Mouse (Mus musculus) ES-Bruce4 (cell line): Measurements from ENCODE around the gene Zfp212. TPM values are rescaled to one million over a fixed set of nuclear protein-coding genes. Genes with fewer than 3 reads are reported as not detected.

Experiments used
- H3K27ac ChIP-seq: 2 replicates; pipeline ENCODE4 v1.5.1; 2012; ENCODE audit warnings: low read length, inconsistent platforms; ENCODE audit not compliant: insufficient read depth
- H3K27me3 ChIP-seq: 2 replicates; pipeline ENCODE4 v1.6.1; 2012; ENCODE audit warnings: mild to moderate bottlenecking, low read length, inconsistent platforms; ENCODE audit not compliant: control insufficient read depth, poor library complexity, insufficient read depth, severe bottlenecking
- H3K36me3 ChIP-seq: 2 replicates; pipeline ENCODE4 v1.6.1; 2012; ENCODE audit warnings: inconsistent platforms, mild to moderate bottlenecking, low read length, moderate library complexity; ENCODE audit not compliant: control insufficient read depth, poor library complexity, insufficient read depth, severe bottlenecking
- H3K4me1 ChIP-seq: one replicate; pipeline ENCODE4 v1.8.1; 2011; ENCODE audit warnings: low read length; ENCODE audit not compliant: control insufficient read depth, insufficient read depth
- H3K4me3 ChIP-seq: 2 replicates; pipeline ENCODE4 v1.5.1; 2011; ENCODE audit warnings: low read depth, mild to moderate bottlenecking, low read length
- H3K9ac ChIP-seq: 2 replicates; pipeline ENCODE4 v1.6.1; 2012; ENCODE audit warnings: low read depth, mild to moderate bottlenecking, inconsistent platforms; ENCODE audit not compliant: poor library complexity, severe bottlenecking
- H3K9me3 ChIP-seq: replicated peaks from 2 replicates; pipeline ENCODE4 v1.6.1; 2012; ENCODE audit warnings: mild to moderate bottlenecking, low read length, inconsistent platforms; ENCODE audit not compliant: control insufficient read depth, poor library complexity, insufficient read depth, severe bottlenecking
- CTCF ChIP-seq: IDR thresholded peaks from one replicate; pipeline ENCODE4 v1.8.1; 2011; ENCODE audit warnings: low read depth, low read length
- EP300 ChIP-seq: IDR thresholded peaks from 2 replicates; pipeline ENCODE4 v1.6.1; 2011; ENCODE audit warnings: low read depth, low read length; ENCODE audit not compliant: insufficient read depth
- POLR2A ChIP-seq: IDR thresholded peaks from one replicate; pipeline ENCODE4 v1.8.1; 2011; ENCODE audit warnings: low read length; ENCODE audit not compliant: insufficient read depth
- polyA plus RNA-seq: library from polyadenylated mRNA; stranded (reverse); fragments of >200 nt; gene quantifications from 2 replicates; pipeline ENCODE4 v1.2.4, GENCODE M21; 2011; ENCODE audit warnings: low read depth; ENCODE audit not compliant: missing spikeins, insufficient read depth, insufficient read length

The Zfp212 gene
- polyA plus RNA-seq, 1 experiment = 8.8 TPM

- Histone ChIP-seq H3K9me3 (no peaks in the 10 kb centered on the region), H3K27me3 (no peaks in the 10 kb centered on the region), H3K36me3 (no peaks in the 10 kb centered on the region), H3K4me3 (no peak overlapping the region), H3K27ac (0 out of 2 replicates have a peak overlapping the region, but pooled peaks have one; percentile 13), H3K9ac (no peak overlapping the region), H3K4me1 (no peaks in the 10 kb centered on the region)
- TF ChIP-seq EP300 (no peak), POLR2A (no peak), CTCF (no peak)
These were observed 1.5 kb upstream of the Zfp212 start for GRCm38 (mm10) chr6:47918768-47919274.

GRCm38 (mm10) chr6:47919646-47920446, 430 bp upstream of the Zfp212 start:
- H3K27ac ChIP-seq = 0 out of 2 replicates have a peak overlapping the region, but pooled peaks have one; percentile 38
- peak overlapping the region; percentile 78 for H3K9ac ChIP-seq
- H3K4me1 ChIP-seq = no peaks in the 10 kb centered on the region
- no peaks in the 10 kb centered on the region for H3K9me3 ChIP-seq
- no peaks in the 10 kb centered on the region for H3K27me3 ChIP-seq
- peak overlapping the region; percentile 60 for H3K4me3 ChIP-seq
- TF ChIP-seq EP300 = no peak
- no peak for TF ChIP-seq POLR2A
- no peaks in the 10 kb centered on the region for H3K36me3 ChIP-seq

- no peaks in the 10 kb centered on the region for H3K4me1 ChIP-seq
These were observed 22.2 kb downstream of the Zfp212 start for GRCm38 (mm10) chr6:47942461-47942860.

GRCm38 (mm10) chr6:47943021-47943691, 22.9 kb downstream of the Zfp212 start:
- no peaks in the 10 kb centered on the region for H3K36me3 ChIP-seq
- H3K9ac ChIP-seq = peak overlapping the region; percentile 66
- H3K27ac ChIP-seq = no peak overlapping the region
- TF ChIP-seq CTCF = peak; percentile 43
- no peak for TF ChIP-seq POLR2A
- TF ChIP-seq EP300 = no peak
- H3K4me1 ChIP-seq = no peaks in the 10 kb centered on the region
- peak overlapping the region; percentile 43 for H3K4me3 ChIP-seq
- H3K27me3 ChIP-seq = no peaks in the 10 kb centered on the region
- H3K9me3 ChIP-seq = no peaks in the 10 kb centered on the region

More at GRCm38 (mm10) chr6:47942461-47942860, 22.2 kb downstream of the Zfp212 start:
- no peak overlapping the region for H3K27ac ChIP-seq
- no peaks in the 10 kb centered on the region for H3K36me3 ChIP-seq
- no peak for TF ChIP-seq EP300
- no peak for TF ChIP-seq CTCF
- no peak for TF ChIP-seq POLR2A
- H3K27me3 ChIP-seq = no peaks in the 10 kb centered on the region
- H3K4me3 ChIP-seq = peak overlapping the region; percentile 37
- H3K9me3 ChIP-seq = no peaks in the 10 kb centered on the region
- peak overlapping the region; percentile 66; the same call in 1 of the 2 replicates for H3K9ac ChIP-seq

GRCm38 (mm10) chr6:47943721-47944120, 23.4 kb downstream of the Zfp212 start:
- TF ChIP-seq CTCF (no peak), EP300 (no peak), POLR2A (no peak)
- Histone ChIP-seq H3K9me3 (no peaks in the 10 kb centered on the region), H3K27me3 (no peaks in the 10 kb centered on the region), H3K4me3 (peak overlapping the region; percentile 43), H3K9ac (peak overlapping the region; percentile 66), H3K27ac (no peak overlapping the region), H3K4me1 (no peaks in the 10 kb centered on the region), H3K36me3 (no peaks in the 10 kb centered on the region)
